Mouse (Mus musculus): ENCODE measurements around the gene Nwd2.
A peak's percentile ranks its signal among the peaks of the same experiment; 100 is the strongest.

Nwd2 gene

GRCm38 (mm10) chr5:63765886-63766285, 117.0 kb downstream of the Nwd2 start:
- DNase-seq = no peak

GRCm38 (mm10) chr5:63766715-63767114, 117.8 kb downstream of the Nwd2 start:
- peak in 1 of 2 experiments; percentile 18 for DNase-seq

GRCm38 (mm10) chr5:63767464-63767863, 118.6 kb downstream of the Nwd2 start:
- no peak for DNase-seq

GRCm38 (mm10) chr5:63768220-63768619, 119.3 kb downstream of the Nwd2 start:
- no peak for DNase-seq

GRCm38 (mm10) chr5:63772971-63773370, 124.1 kb downstream of the Nwd2 start:
- DNase-seq = no peak

GRCm38 (mm10) chr5:63773603-63774002, 124.7 kb downstream of the Nwd2 start:
- DNase-seq = no peak

GRCm38 (mm10) chr5:63788156-63788826, 139.4 kb downstream of the Nwd2 start:
- DNase-seq = no peak

- DNase-seq = peak; percentile 75 to 84
These were observed 163.1 kb downstream of the Nwd2 start, which contains the start of gene 0610040J01Rik for GRCm38 (mm10) chr5:63811819-63812508. 0610040J01Rik (plus strand) TSS chr5:63812363.

GRCm38 (mm10) chr5:63812509-63812865, 163.6 kb downstream of the Nwd2 start:
- no peak for DNase-seq

- no peak for DNase-seq
These were observed 167.7 kb downstream of the Nwd2 start for GRCm38 (mm10) chr5:63816643-63817042.

GRCm38 (mm10) chr5:63817270-63817669, 168.4 kb downstream of the Nwd2 start:
- no peak for DNase-seq

GRCm38 (mm10) chr5:63818975-63819374, 170.1 kb downstream of the Nwd2 start:
- no peak for DNase-seq

GRCm38 (mm10) chr5:63819519-63819918, 170.6 kb downstream of the Nwd2 start:
- peak in 1 of 2 experiments; percentile 55 for DNase-seq

- DNase-seq = peak in 1 of 2 experiments; percentile 56
These were observed 172.3 kb downstream of the Nwd2 start for GRCm38 (mm10) chr5:63821176-63821575.

GRCm38 (mm10) chr5:63821860-63822259, 173.0 kb downstream of the Nwd2 start:
- DNase-seq = no peak

- DNase-seq = peak; percentile 70 to 78
These were observed 174.7 kb downstream of the Nwd2 start for GRCm38 (mm10) chr5:63823362-63824332.

GRCm38 (mm10) chr5:63824599-63825350, 175.9 kb downstream of the Nwd2 start:
- DNase-seq = no peak

- no peak for DNase-seq
These were observed 177.0 kb downstream of the Nwd2 start for GRCm38 (mm10) chr5:63825881-63826280.

- peak; percentile 53 to 76 for DNase-seq
These were observed 178.1 kb downstream of the Nwd2 start for GRCm38 (mm10) chr5:63827006-63827405.

GRCm38 (mm10) chr5:63827415-63828053, 178.6 kb downstream of the Nwd2 start:
- peak; percentile 67 to 74 for DNase-seq

GRCm38 (mm10) chr5:63828380-63829185, 179.7 kb downstream of the Nwd2 start:
- no peak for DNase-seq
